Mouse (Mus musculus): ENCODE data around the gene Pard3.

DNA sequence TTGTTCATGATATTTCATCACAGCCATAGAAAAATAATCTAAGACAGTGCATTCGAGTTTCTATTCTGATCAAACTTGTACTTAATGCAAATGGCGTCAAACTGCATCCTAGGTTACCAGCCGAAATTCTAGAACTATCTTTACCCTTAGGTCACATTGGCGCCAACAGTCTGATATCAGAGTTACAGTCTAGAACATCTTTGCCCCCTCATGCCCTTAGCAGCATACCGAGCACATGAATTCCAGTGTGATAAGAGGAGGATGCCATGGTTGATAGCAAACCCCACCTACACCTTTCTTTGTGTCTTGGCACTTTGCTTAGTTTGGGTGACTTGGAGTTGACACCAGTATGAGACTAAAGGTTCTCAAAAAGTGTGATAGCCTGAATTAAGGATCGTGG is 197.4 kb downstream of the Pard3 start:
- TF ChIP-seq CTCF (IDR thresholded peaks at IDR 0.05; ENCODE audit: low read depth) (no peak), EP300 (IDR thresholded peaks at IDR 0.05; ENCODE audit: low read depth) (no peak)
